Mouse (Mus musculus) gastrocnemius, adult 2 months (tissue): ENCODE measurements at regions not wholly inside any gene's neighbourhood (a gene's known extent, or its start where the extent isn't known, plus 50 kb on each side); places are given as distances from the start of the nearest gene placed in this dataset.

Experiments
- DNase-seq: peaks from one replicate; pipeline ENCODE4 v3.0.0; 2022
- H3K27ac ChIP-seq: fragments of 200-600 bp; 2 replicates; pipeline ENCODE4 v1.8.1; 2022; ENCODE audit warnings: mild to moderate bottlenecking
- H3K4me3 ChIP-seq: fragments of 200-600 bp; 2 replicates; pipeline ENCODE4 v1.8.1; 2022; ENCODE audit warnings: mild to moderate bottlenecking, moderate library complexity
- CTCF ChIP-seq: fragments of 200-600 bp; IDR thresholded peaks from 2 replicates; pipeline ENCODE4 v1.8.1; 2022; ENCODE audit warnings: antibody characterized with exemption, mild to moderate bottlenecking, moderate library complexity
- intact Hi-C: fragments of 180-260 bp; cut with DNase I; formaldehyde crosslinking; loops from one replicate; pipeline ENCODE4 v1.15.1; 2025

GRCm38 (mm10) chr1:43247609-43248008, 50.8 kb upstream of the Fhl2 start:
- no peak for TF ChIP-seq CTCF
- intact Hi-C loops = no loop called here
- Histone ChIP-seq H3K27ac (no peak overlapping the region), H3K4me3 (no peak overlapping the region)
- DNase-seq = no peak

GRCm38 (mm10) chr1:43250281-43250680, 53.5 kb upstream of the Fhl2 start:
- Histone ChIP-seq H3K27ac (peak overlapping the region; percentile 62), H3K4me3 (no peak overlapping the region)
- TF ChIP-seq CTCF = no peak
- intact Hi-C loops = loop anchor here (2.0 kb wide), 1 partner anchor 39 kb away; no protein-coding TSS in a partner anchor
- DNase-seq = peak; percentile 94

- H3K4me3 ChIP-seq = no peak overlapping the region
- intact Hi-C loops = loop anchor here (2.0 kb wide), 1 partner anchor 41 kb away; no protein-coding TSS in a partner anchor
- no peak for TF ChIP-seq CTCF
- no peak overlapping the region for H3K27ac ChIP-seq
- no peak for DNase-seq
These were observed 54.6 kb upstream of the Fhl2 start for GRCm38 (mm10) chr1:43251356-43251755.

- no peak overlapping the region for H3K27ac ChIP-seq
- no peak for DNase-seq
- intact Hi-C loops = no loop called here
- H3K4me3 ChIP-seq = no peak overlapping the region
- TF ChIP-seq CTCF = no peak
These were observed 57.3 kb upstream of the Fhl2 start for GRCm38 (mm10) chr1:43254129-43254528.

- no peak for TF ChIP-seq CTCF
- no peak for DNase-seq
- intact Hi-C loops = no loop called here
- Histone ChIP-seq H3K27ac (0 out of 2 replicates have a peak overlapping the region, but pooled peaks have one; percentile 25), H3K4me3 (no peak overlapping the region)
These were observed 59.3 kb upstream of the Fhl2 start for GRCm38 (mm10) chr1:43256078-43256477.

GRCm38 (mm10) chr1:43257909-43258308, 61.1 kb upstream of the Fhl2 start:
- TF ChIP-seq CTCF = no peak
- Histone ChIP-seq H3K27ac (peak overlapping the region; percentile 76), H3K4me3 (no peak overlapping the region)
- intact Hi-C loops = no loop called here
- DNase-seq = peak; percentile 65

- intact Hi-C loops = no loop called here
These were observed 63.1 kb upstream of the Fhl2 start for GRCm38 (mm10) chr1:43259841-43260240.

GRCm38 (mm10) chr1:43260491-43260890, 63.7 kb upstream of the Fhl2 start:
- H3K27ac ChIP-seq = peak overlapping the region; percentile 73
- H3K4me3 ChIP-seq = no peak overlapping the region
- TF ChIP-seq CTCF = no peak
- intact Hi-C loops = no loop called here
- no peak for DNase-seq

More at GRCm38 (mm10) chr1:43259841-43260240, 63.1 kb upstream of the Fhl2 start:
- Histone ChIP-seq H3K4me3 (no peak overlapping the region), H3K27ac (peak overlapping the region; percentile 73)
- no peak for TF ChIP-seq CTCF
- DNase-seq = peak; percentile 91

- Histone ChIP-seq H3K27ac (no peak overlapping the region), H3K4me3 (no peak overlapping the region)
- peak; percentile 86; the same call in 1 of the 2 replicates for TF ChIP-seq CTCF
- intact Hi-C loops = loop anchor here (1.0 kb wide), 2 partner anchors 121 to 125 kb away; no protein-coding TSS in a partner anchor
- peak; percentile 59 for DNase-seq
These were observed 67.7 kb upstream of the Fhl2 start for GRCm38 (mm10) chr1:43264407-43264889.

- no peak overlapping the region for H3K4me3 ChIP-seq
- TF ChIP-seq CTCF = no peak
- no peak overlapping the region for H3K27ac ChIP-seq
- no peak for DNase-seq
- intact Hi-C loops = no loop called here
These were observed 69.1 kb upstream of the Fhl2 start for GRCm38 (mm10) chr1:43265699-43266455.

GRCm38 (mm10) chr1:43269685-43270084, 72.9 kb upstream of the Fhl2 start:
- no peak overlapping the region for H3K4me3 ChIP-seq
- intact Hi-C loops = no loop called here
- DNase-seq = no peak
- TF ChIP-seq CTCF = peak; percentile 32
- no peak overlapping the region for H3K27ac ChIP-seq

- intact Hi-C loops = no loop called here
- no peak for DNase-seq
These were observed 76.6 kb upstream of the Fhl2 start for GRCm38 (mm10) chr1:43273236-43273868.

GRCm38 (mm10) chr1:43291736-43292135, 95.0 kb upstream of the Fhl2 start:
- no peak for TF ChIP-seq CTCF
- H3K27ac ChIP-seq = no peak overlapping the region

More at GRCm38 (mm10) chr1:43273236-43273868, 76.6 kb upstream of the Fhl2 start:
- no peak for TF ChIP-seq CTCF
- Histone ChIP-seq H3K4me3 (no peak overlapping the region), H3K27ac (no peak overlapping the region)

More at GRCm38 (mm10) chr1:43291736-43292135, 95.0 kb upstream of the Fhl2 start:
- intact Hi-C loops = no loop called here
- DNase-seq = no peak
- H3K4me3 ChIP-seq = no peak overlapping the region
